Mouse (Mus musculus) heart, postnatal 10 days (tissue): ENCODE measurements around the gene Mrps7. TPM values are rescaled to one million over a fixed set of nuclear protein-coding genes. Genes with fewer than 3 reads are reported as not detected.

Experiments used
- DNase-seq, 2 experiments: peaks; one replicate each; pipeline ENCODE4 v3.0.0; 2021
- intact Hi-C: fragments of 180-260 bp; cut with DNase I; formaldehyde crosslinking; loops from one replicate; pipeline ENCODE4 v1.15.1; 2025
- total RNA-seq, 2 experiments: library from RNA; stranded (reverse); gene quantifications; 2 replicates each; pipeline ENCODE4 v1.2.3; 2021

The Mrps7 gene
- total RNA-seq, 2 experiments from 2014 or later = 60.2 to 72.5 TPM

- intact Hi-C loops = no loop called here
- no peak for DNase-seq
Measured at GRCm38 (mm10) chr11:115606733-115607132, 3.0 kb downstream of the Mrps7 start.

- no peak for DNase-seq
- intact Hi-C loops = no loop called here
Measured at GRCm38 (mm10) chr11:115608421-115609399, 5.0 kb downstream of the Mrps7 start.

DNA sequence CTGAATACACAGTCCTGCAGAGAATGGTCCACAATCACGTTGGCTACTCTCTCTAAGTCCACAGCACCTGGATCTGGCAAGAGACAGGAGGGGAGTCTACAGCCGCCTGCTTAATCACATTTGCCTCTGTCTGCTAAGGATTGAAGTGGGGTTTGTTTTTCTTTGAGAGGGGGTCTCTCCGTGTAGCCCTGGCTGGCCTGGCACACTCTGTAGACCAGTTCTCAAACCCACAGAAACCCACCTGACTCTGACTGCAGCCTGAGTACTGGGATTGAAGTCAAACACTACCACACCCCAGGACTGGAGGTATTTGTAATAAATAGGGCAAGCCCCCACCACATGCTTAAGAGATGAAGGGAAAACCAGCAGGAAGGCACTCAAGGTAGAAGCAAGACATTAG, 5.9 kb downstream of the Mrps7 start:
- no peak for DNase-seq
- intact Hi-C loops = no loop called here

DNA sequence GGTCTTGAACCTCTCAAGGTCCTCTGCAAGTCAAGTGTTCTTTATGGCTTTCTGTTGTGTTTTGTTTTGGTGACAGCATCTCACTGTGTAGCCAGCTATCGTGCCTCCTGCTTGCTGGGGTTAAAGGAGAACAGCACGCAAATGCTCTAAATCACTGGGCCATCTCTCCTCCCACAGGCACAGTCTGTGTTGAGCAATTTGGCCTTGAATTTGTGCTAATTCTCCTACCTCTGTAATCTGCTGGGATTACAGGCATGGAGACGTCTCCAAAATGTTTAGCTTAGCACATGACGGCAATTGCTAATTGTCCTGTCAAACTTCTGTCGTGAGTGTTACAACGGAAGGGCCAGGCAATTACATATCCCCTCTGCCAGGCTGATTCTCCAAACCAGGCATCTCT, 7.4 kb downstream of the Mrps7 start:
- intact Hi-C loops = no loop called here

GRCm38 (mm10) chr11:115612059-115612409, 8.3 kb downstream of the Mrps7 start:
- intact Hi-C loops = no loop called here
- DNase-seq = peak; percentile 88 to 92

More for the DNA sequence above, 7.4 kb downstream of the Mrps7 start:
- no peak for DNase-seq

DNA sequence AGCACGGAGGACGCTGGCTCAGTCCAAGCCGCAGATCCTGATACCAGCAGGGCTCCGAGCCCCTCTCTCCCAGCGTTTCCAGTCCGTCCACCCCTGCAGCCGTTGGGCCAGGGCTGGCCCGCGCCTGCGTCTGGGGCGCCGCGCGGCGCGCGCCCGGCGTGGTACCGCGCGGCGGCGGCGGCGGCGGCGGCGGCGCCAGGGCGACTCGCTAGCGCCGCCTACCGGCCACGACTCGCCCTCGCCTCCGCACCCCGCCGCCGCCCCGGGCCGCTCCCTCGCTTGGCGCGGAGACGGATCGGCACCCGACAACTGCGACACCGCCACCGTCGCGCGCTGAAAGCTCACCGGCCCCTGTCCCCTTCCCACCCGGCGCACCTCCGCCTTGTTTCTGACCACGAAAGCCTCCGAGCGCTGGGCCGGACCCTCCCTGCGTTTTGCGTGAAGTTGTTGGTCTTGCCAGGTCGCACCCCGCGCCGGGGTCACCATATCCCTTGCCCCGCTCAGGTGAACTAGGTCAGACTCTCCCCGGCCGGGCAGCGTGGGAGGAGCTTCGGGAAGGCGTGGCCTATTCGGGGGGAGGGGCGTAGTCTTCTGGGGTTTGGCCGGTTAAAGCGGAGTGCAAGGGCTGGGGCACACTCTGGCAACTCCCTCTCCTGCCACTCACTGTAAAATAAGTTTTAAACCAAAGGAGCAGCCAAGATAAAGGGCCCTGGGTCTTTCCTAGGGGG, 8.8 kb downstream of the Mrps7 start, which contains the start of gene Mif4gd:
Gene Mif4gd, minus strand, starts transcription at position 560 of the 728 bp plus-strand sequence.
- peak; percentile 95 to 96 for DNase-seq
- intact Hi-C loops = no loop called here

DNA sequence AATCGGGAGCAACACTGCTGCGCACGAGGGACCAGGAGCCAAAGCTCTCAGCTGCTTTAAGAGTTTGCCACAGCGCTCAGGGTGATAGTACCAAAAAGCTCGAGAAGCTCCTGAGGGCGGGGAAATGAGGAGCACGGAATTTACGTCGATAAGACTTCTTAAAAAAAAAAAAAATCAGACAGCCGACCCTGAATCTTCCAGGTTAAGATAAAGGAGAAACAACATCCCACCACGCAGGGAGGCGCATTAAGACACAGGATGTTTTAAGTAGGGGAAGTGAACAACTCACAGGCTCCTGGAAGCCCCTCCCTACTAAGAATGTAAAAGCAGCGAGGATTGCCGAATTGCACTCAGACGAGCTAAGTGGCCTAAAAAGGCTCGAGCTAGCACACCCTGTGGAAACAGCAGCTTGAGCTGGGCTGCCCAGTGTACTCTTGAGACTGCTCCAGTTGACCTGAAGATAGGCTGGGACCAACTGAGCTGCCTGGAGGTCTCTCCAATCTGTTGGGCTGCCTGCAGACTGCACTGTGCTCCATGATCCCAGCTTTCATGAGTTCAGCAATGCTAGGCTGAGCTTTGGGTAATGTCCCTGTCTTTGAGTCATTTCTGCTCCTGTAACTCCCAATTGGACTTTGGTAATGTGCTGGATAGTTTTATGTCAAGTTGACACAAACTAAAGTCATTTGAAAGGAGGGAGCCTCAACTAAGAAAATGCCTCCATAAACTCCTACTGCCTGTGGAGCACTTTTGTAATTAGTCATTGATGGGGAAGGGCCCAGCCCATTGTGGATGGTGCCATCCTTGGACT, 9.6 kb downstream of the Mrps7 start:
- intact Hi-C loops = no loop called here
- peak; percentile 38 to 59 for DNase-seq

GRCm38 (mm10) chr11:115614346-115615107, 10.8 kb downstream of the Mrps7 start:
- intact Hi-C loops = no loop called here
- DNase-seq = no peak

- peak; percentile 58 to 59 for DNase-seq
- intact Hi-C loops = no loop called here
Measured at GRCm38 (mm10) chr11:115615108-115615825, 11.5 kb downstream of the Mrps7 start.

GRCm38 (mm10) chr11:115615875-115616274, 12.2 kb downstream of the Mrps7 start:
- intact Hi-C loops = no loop called here
- DNase-seq = peak in 1 of 2 experiments; percentile 33

GRCm38 (mm10) chr11:115616371-115616770, 12.6 kb downstream of the Mrps7 start:
- intact Hi-C loops = no loop called here
- DNase-seq = no peak

GRCm38 (mm10) chr11:115616893-115617292, 13.2 kb downstream of the Mrps7 start:
- intact Hi-C loops = no loop called here

DNA sequence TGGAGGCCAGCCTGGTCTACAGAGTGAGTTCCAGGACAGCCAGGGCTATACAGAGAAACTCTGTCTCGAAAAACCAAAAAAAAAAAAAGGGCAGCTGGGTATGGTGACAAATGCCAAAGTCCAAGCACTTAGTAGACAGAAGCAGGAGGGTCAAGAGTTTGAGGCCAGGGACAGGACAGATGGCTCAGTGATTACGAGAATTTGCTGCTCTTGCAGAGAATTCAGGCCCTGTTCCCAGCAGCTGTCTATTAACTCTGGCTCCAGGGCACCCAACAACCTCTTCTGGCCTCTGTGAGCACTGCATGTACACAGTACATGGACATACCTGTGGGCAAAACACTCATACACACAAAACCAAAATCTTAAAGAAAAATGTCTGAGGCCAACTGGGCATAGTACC, 14.3 kb downstream of the Mrps7 start:
- intact Hi-C loops = no loop called here
- no peak for DNase-seq

More at GRCm38 (mm10) chr11:115616893-115617292, 13.2 kb downstream of the Mrps7 start:
- no peak for DNase-seq

DNA sequence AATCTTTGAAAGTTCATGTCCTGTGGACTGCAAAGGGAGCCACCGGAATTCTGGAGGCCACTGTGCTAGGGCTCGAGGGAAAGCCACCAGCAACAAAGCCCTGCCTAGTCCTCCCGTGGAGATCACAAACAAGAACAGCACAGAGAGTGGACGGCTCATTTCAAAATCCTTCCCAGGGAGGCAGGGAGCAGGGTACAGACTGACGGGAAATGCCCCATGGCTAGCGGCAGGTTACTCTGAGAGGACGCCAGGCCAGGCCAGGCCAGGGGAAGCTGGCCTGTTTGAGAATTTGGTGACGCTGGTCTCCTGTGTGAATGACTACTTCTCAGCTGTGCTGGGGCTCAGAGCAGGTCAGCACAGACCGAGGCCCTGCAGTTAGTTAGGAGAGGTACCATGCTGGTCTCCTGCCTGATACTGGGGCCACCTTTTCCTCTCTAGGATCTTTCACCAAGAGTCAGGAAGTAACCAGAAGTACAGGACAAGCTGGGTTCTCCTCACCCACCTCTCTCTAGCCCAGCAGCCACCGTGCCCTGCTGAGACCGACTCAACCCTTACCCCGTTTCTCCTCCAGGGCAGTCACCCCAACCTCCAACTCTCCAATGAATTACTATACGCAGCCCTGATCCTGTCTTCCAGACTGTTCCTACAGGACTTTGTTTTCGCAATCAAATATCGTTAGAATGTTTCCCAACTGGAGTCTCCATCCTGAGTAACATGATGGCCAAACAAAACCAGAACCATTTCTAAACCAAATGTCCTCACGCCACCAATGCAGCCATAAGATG, 15.2 kb downstream of the Mrps7 start:
- no peak for DNase-seq
- intact Hi-C loops = no loop called here

DNA sequence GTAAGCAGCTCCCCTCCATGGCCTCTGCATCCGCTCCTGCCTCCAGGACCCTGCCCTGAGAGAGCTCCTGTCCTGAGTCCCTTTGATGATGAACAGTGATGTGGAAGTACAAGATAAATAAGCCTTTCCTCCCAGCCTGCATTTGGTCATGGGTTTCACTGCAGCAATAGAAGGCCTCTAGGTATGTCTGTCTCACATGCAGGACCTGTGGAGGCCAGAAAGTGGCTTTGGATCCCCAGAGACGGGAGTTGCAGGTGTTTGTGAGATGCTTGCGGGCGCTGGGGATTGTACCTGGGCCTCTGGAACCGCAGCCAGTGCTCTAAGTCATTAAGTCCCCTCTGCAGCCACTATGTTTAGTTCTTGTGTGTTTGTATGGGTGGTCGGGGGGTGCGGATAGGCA, 16.2 kb downstream of the Mrps7 start:
- intact Hi-C loops = no loop called here
- no peak for DNase-seq

DNA sequence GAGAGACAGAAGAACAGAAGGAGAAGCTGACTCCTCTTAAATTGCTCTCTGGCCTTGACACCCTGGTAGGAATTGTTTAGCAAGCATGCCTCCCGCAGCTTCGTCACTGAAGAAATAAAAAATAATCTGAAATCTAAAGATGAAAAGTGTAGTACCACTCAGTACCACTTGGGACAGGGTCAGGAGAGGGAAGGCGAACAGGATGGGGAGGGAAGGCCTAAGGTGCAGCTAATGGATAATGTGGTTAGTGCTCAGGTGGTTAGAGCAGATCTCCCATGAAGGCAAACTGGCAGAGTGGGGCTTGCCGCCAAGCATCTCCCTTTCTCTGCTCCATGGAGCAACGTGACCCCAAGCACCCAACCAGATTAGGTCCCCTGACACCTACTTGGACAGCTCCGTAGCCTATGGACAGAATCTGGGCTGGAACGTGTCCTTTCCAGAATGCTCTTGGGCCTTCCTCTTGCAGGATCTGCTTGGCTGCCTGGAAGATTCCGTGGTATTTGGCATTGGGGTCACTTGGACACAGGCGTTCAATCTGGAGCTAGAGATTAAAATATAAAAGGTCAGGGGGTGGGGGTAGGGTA, 19.9 kb downstream of the Mrps7 start:
- intact Hi-C loops = no loop called here
- DNase-seq = no peak

- DNase-seq = no peak
- intact Hi-C loops = no loop called here
Measured at GRCm38 (mm10) chr11:115625877-115626276, 22.2 kb downstream of the Mrps7 start.
